Mouse (Mus musculus): ENCODE data around the gene Cacna1e. TPM values are rescaled to one million over a fixed set of nuclear protein-coding genes. Genes with fewer than 3 reads are reported as not detected.

Cacna1e gene
- polyA plus RNA-seq, 1 experiment from 2014 or later, result 0.12 TPM

DNA sequence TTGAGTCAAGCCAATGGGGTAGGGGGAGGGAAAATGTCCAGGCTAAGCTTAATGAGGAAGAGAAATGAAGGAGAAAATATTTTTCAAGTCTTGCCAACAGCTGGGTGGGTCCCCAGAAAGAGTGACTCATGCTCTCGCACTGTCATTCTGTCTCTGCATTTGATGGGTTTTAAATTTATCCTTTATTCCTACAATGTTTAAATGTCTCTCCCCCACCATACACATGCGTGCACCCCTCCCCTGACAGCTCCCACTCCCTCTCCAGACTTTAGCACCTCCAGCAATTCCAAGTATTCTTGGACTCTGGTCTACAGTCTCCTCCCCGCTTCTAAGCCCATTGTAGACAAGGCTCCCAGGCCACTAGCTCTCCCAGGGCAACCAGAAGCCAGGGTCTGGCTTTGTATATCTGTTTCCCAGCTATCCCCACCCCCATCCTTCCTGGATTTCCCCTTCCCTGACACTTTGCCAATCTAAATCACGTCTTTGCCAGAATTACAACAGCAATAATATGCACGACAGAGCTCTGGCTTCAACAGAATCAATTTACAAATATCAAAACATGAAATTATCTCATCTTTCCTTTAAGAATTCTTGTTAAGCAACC lies 81.9 kb downstream of the Cacna1e start:
- Histone ChIP-seq H3K4me3 (no peak overlapping the region), H3K27ac (replicated peaks) (no peak overlapping the region), H3K4me2 (no peak overlapping the region), H3K9me3 (no peaks in the 10 kb centered on the region; the same call in 1 of the 2 replicates), H3K36me3 (no peaks in the 10 kb centered on the region), H3K27me3 (replicated peaks) (no peaks in the 10 kb centered on the region), H3K4me1 (peaks cover 11% of the 10 kb centered on the region), H3K9ac (no peak overlapping the region)
- 32% methylated on average over 5 of the region's 5 CpGs for WGBS
- ATAC-seq (ENCODE audit: extremely low read depth, insufficient number of reproducible peaks, low FRiP score, low TSS enrichment), result no peak

DNA sequence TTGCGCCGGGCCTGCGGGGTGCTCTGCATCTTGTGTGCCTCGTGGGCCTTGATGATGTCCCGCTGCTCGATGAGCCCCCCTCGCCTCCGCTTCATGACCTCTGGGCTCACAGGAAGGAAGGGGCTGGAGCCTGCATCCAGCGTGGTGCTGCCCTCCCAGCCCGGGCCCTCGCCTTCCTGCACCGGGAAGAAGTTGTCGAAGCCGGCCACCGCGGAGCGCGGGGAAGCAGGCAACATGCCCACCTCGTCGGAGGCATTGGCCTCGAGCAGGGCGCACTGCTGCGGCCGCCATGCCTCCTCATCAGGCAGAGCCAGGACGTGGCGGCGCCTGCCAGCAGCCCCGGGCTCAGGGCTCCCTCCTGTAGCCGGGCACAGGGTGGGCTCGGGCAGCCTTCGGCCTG lies 85.0 kb downstream of the Cacna1e start:
- no peak overlapping the region for H3K27ac ChIP-seq (replicated peaks)
- no peak overlapping the region for H3K4me3 ChIP-seq
- H3K4me2 ChIP-seq, result no peak overlapping the region
- peaks cover 11% of the 10 kb centered on the region for H3K4me1 ChIP-seq
- H3K27me3 ChIP-seq (replicated peaks), result no peaks in the 10 kb centered on the region
- ATAC-seq (ENCODE audit: extremely low read depth, insufficient number of reproducible peaks, low FRiP score, low TSS enrichment), result no peak
- no peaks in the 10 kb centered on the region; the same call in 1 of the 2 replicates for H3K9me3 ChIP-seq
- H3K9ac ChIP-seq, result no peak overlapping the region
- no peaks in the 10 kb centered on the region for H3K36me3 ChIP-seq
- 66% methylated on average over 31 of the region's 31 CpGs for WGBS

GRCm38 (mm10) chr1:154798771-154799170 lies 85.5 kb downstream of the Cacna1e start:
- 69% methylated on average over 2 of the region's 2 CpGs for WGBS
- Histone ChIP-seq H3K9ac (no peak overlapping the region), H3K4me2 (no peak overlapping the region), H3K9me3 (no peaks in the 10 kb centered on the region; the same call in 1 of the 2 replicates), H3K4me3 (no peak overlapping the region), H3K4me1 (peaks cover 11% of the 10 kb centered on the region), H3K27ac (replicated peaks) (no peak overlapping the region), H3K36me3 (no peaks in the 10 kb centered on the region), H3K27me3 (replicated peaks) (no peaks in the 10 kb centered on the region)
- no peak for ATAC-seq (ENCODE audit: extremely low read depth, insufficient number of reproducible peaks, low FRiP score, low TSS enrichment)

- Histone ChIP-seq H3K4me3 (no peak overlapping the region), H3K36me3 (no peaks in the 10 kb centered on the region), H3K4me2 (no peak overlapping the region), H3K27me3 (replicated peaks) (no peaks in the 10 kb centered on the region), H3K27ac (replicated peaks) (no peak overlapping the region), H3K9ac (no peak overlapping the region), H3K4me1 (peaks cover 6% of the 10 kb centered on the region; the same call in 1 of the 2 replicates), H3K9me3 (no peaks in the 10 kb centered on the region; the same call in 1 of the 2 replicates)
- ATAC-seq (ENCODE audit: extremely low read depth, insufficient number of reproducible peaks, low FRiP score, low TSS enrichment), result no peak
- WGBS, result 57% methylated on average over 2 of the region's 2 CpGs
Measured at GRCm38 (mm10) chr1:154796685-154797084, 87.6 kb downstream of the Cacna1e start.

DNA sequence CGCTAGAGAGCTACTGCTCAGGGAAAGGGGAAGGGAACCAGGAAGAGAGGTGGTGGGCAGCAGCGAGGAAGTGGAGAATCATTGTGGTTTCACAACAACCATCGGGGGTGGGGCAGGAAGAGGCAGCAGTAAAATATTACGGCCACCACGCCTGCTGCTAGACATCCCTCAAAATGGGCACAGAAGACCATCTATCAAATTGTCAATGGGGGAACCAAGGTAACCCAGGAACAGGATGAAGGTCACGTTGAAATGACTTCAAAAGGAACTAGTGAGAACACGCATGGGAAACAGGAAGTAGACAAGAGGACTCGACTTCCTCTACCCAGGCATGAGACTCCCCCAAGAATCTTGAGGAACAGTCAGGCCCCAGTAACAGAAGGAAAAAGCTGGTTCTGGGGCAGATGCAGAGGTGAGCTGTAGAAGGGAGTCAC lies 89.8 kb downstream of the Cacna1e start:
- Histone ChIP-seq H3K36me3 (no peaks in the 10 kb centered on the region), H3K9me3 (no peaks in the 10 kb centered on the region; the same call in 1 of the 2 replicates)
- ATAC-seq (ENCODE audit: extremely low read depth, insufficient number of reproducible peaks, low FRiP score, low TSS enrichment), result no peak

GRCm38 (mm10) chr1:154791544-154792174 lies 92.6 kb downstream of the Cacna1e start:
- peaks cover 10% of the 10 kb centered on the region for H3K4me1 ChIP-seq
- no peaks in the 10 kb centered on the region for H3K36me3 ChIP-seq
- no peak overlapping the region for H3K27ac ChIP-seq (replicated peaks)
- peaks cover 13% of the 10 kb centered on the region; the same call in 1 of the 2 replicates for H3K27me3 ChIP-seq (replicated peaks)
- ATAC-seq (ENCODE audit: extremely low read depth, insufficient number of reproducible peaks, low FRiP score, low TSS enrichment), result no peak
- H3K4me3 ChIP-seq, result no peak overlapping the region
- no peak overlapping the region for H3K9ac ChIP-seq
- H3K9me3 ChIP-seq, result no peaks in the 10 kb centered on the region
- H3K4me2 ChIP-seq, result no peak overlapping the region
- WGBS, result 55% methylated on average over 13 of the region's 13 CpGs

More for the DNA sequence above, 89.8 kb downstream of the Cacna1e start:
- H3K4me2 ChIP-seq, result no peak overlapping the region
- no peak overlapping the region for H3K9ac ChIP-seq
- H3K27me3 ChIP-seq (replicated peaks), result peaks cover 2% of the 10 kb centered on the region; the same call in 1 of the 2 replicates
- peaks cover 7% of the 10 kb centered on the region; the same call in 1 of the 2 replicates for H3K4me1 ChIP-seq
- H3K4me3 ChIP-seq, result no peak overlapping the region
- no peak overlapping the region for H3K27ac ChIP-seq (replicated peaks)
- WGBS, result 66% methylated on average over 8 of the region's 8 CpGs

GRCm38 (mm10) chr1:154788491-154788890 lies 95.8 kb downstream of the Cacna1e start:
- Histone ChIP-seq H3K9me3 (no peaks in the 10 kb centered on the region), H3K27me3 (replicated peaks) (peaks cover 39% of the 10 kb centered on the region), H3K9ac (no peak overlapping the region), H3K36me3 (no peaks in the 10 kb centered on the region), H3K4me3 (no peak overlapping the region), H3K27ac (replicated peaks) (no peak overlapping the region), H3K4me2 (no peak overlapping the region), H3K4me1 (peaks cover 22% of the 10 kb centered on the region)
- no peak for ATAC-seq (ENCODE audit: extremely low read depth, insufficient number of reproducible peaks, low FRiP score, low TSS enrichment)
- 69% methylated on average over 4 of the region's 4 CpGs for WGBS

DNA sequence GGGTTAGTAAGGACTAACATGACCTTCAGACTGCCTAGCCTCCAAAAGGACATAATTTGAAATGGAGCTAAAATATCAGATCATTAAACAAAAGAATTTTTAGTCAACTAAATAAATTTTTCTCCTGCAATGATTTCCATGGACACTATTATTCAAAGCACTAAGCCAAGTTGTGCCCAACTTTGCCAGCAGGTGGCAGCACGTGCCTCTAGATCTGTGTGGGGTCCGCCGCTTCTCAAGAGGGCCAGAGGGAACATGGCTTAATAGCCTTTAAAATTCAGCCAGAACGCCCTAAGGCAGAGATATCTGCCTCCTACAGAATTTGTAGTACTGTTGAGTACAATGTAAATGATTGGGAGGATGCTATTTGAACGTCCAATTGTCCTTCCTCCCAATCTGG lies 96.2 kb downstream of the Cacna1e start:
- no peak overlapping the region for H3K27ac ChIP-seq (replicated peaks)
- peaks cover 42% of the 10 kb centered on the region for H3K27me3 ChIP-seq (replicated peaks)
- H3K4me2 ChIP-seq, result no peak overlapping the region; the same call in 1 of the 2 replicates
- ATAC-seq (ENCODE audit: extremely low read depth, insufficient number of reproducible peaks, low FRiP score, low TSS enrichment), result no peak
- no peak overlapping the region for H3K9ac ChIP-seq
- 12% methylated on average over 5 of the region's 5 CpGs for WGBS
- no peaks in the 10 kb centered on the region for H3K9me3 ChIP-seq
- peaks cover 22% of the 10 kb centered on the region for H3K4me1 ChIP-seq
- no peaks in the 10 kb centered on the region for H3K36me3 ChIP-seq
- H3K4me3 ChIP-seq, result no peak overlapping the region

GRCm38 (mm10) chr1:154787418-154787817 lies 96.9 kb downstream of the Cacna1e start:
- Histone ChIP-seq H3K27ac (replicated peaks) (no peak overlapping the region), H3K4me1 (peaks cover 22% of the 10 kb centered on the region), H3K9me3 (no peaks in the 10 kb centered on the region), H3K27me3 (replicated peaks) (peaks cover 46% of the 10 kb centered on the region), H3K4me2 (no peak overlapping the region), H3K9ac (no peak overlapping the region), H3K36me3 (no peaks in the 10 kb centered on the region), H3K4me3 (no peak overlapping the region)
- WGBS, result 35% methylated on average over 5 of the region's 5 CpGs
- no peak for ATAC-seq (ENCODE audit: extremely low read depth, insufficient number of reproducible peaks, low FRiP score, low TSS enrichment)

GRCm38 (mm10) chr1:154786243-154786669 lies 98.0 kb downstream of the Cacna1e start:
- Histone ChIP-seq H3K9me3 (no peaks in the 10 kb centered on the region), H3K4me1 (peaks cover 15% of the 10 kb centered on the region), H3K9ac (peak overlapping the region; percentile 64; the same call in 1 of the 2 replicates), H3K4me3 (0 out of 2 replicates have a peak overlapping the region, but pooled peaks have one; percentile 20), H3K27ac (replicated peaks) (no peak overlapping the region), H3K36me3 (no peaks in the 10 kb centered on the region), H3K4me2 (peak overlapping the region; percentile 44), H3K27me3 (replicated peaks) (peaks cover 47% of the 10 kb centered on the region)
- WGBS, result 7% methylated on average over 4 of the region's 4 CpGs
- no peak for ATAC-seq (ENCODE audit: extremely low read depth, insufficient number of reproducible peaks, low FRiP score, low TSS enrichment)

DNA sequence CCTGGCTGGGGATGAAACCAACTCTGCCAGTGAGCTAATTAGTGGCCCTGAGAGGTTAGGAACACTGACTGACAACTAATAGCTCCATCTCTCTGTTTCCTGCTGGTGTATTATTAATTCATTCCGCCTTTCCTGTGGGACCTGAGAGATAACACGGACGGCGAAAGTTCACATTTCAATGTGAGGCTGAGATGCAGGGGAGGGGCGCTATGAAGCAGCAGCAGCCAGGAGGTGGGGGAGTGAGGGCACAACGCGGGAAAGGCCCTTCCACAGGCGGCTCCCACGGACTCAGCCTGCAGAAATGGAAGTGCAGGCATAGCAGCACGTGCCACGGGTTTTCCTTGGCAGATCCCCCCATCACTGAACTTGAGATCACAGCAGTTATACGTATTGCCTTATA lies 99.4 kb downstream of the Cacna1e start:
- Histone ChIP-seq H3K27me3 (replicated peaks) (peaks cover 47% of the 10 kb centered on the region), H3K9me3 (no peaks in the 10 kb centered on the region), H3K9ac (0 out of 2 replicates have a peak overlapping the region, but pooled peaks have one; percentile 24), H3K4me2 (peak overlapping the region; percentile 36), H3K27ac (replicated peaks) (no peak overlapping the region), H3K4me1 (peaks cover 15% of the 10 kb centered on the region), H3K36me3 (no peaks in the 10 kb centered on the region), H3K4me3 (no peak overlapping the region)
- 15% methylated on average over 12 of the region's 12 CpGs for WGBS
- no peak for ATAC-seq (ENCODE audit: extremely low read depth, insufficient number of reproducible peaks, low FRiP score, low TSS enrichment)

Data from heart, embryonic 13.5 days (tissue).